Mouse (Mus musculus) stomach, postnatal 0 days (tissue): ENCODE results near the gene Nf1.

Experiments used
- CTCF ChIP-seq: IDR thresholded peaks from 2 replicates; pipeline ENCODE4 v1.5.1; 2016; ENCODE audit warnings: antibody characterized with exemption, low read depth, mild to moderate bottlenecking, moderate library complexity
- EP300 ChIP-seq: optimal IDR thresholded peaks from 2 replicates; pipeline ENCODE3; 2016; ENCODE audit warnings: antibody characterized with exemption

DNA sequence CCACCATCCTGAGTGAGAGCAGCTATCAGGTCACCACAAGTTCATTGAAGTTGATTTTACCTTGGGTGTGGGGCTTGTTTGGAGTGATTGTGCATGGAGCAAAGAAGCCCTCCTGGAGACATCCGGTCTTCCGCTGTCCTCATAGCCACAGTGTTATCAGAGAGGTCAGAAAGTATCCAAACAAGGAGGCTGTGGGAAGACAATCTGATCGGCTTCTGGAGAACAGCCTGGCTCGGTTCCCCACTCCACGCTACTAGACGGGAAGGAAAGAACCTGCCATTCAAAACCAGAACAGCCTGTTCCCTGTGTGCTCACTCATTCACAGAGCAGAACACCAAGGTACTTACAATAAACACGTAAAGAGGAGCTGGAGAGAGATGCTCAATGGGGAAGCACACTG is 19.7 kb upstream of the Nf1 start:
- TF ChIP-seq CTCF = no peak
- no peak for TF ChIP-seq EP300
